Mouse (Mus musculus): Measurements from ENCODE around the gene Oxgr1.

- TF ChIP-seq CTCF (IDR thresholded peaks at IDR 0.05) (peak; percentile 82), EP300 (IDR thresholded peaks at IDR 0.05) (no peak)
These were observed 18.9 kb upstream of the Oxgr1 start for GRCm38 (mm10) chr14:120061096-120061495.
